Mouse (Mus musculus) yolk sac, embryonic 10.5 days (tissue): ENCODE results near the gene Camkmt.
A peak's percentile ranks its signal among the peaks of the same experiment; 100 is the strongest.

ENCODE experiments used
- DNase-seq: peaks from one replicate; pipeline ENCODE4 v3.0.0-alpha.2; 2017; ENCODE audit warnings: low spot score

Gene Camkmt

GRCm38 (mm10) chr17:85461577-85461976 lies 371.2 kb downstream of the Camkmt start:
- no peak for DNase-seq

- no peak for DNase-seq
Measured at GRCm38 (mm10) chr17:85463497-85464392, 373.4 kb downstream of the Camkmt start.

- DNase-seq: no peak
Measured at GRCm38 (mm10) chr17:85464466-85465411, 374.4 kb downstream of the Camkmt start.

GRCm38 (mm10) chr17:85469776-85470175 lies 379.4 kb downstream of the Camkmt start:
- DNase-seq: no peak

- no peak for DNase-seq
Measured at GRCm38 (mm10) chr17:85472687-85473202, 382.4 kb downstream of the Camkmt start.

GRCm38 (mm10) chr17:85473217-85473616 lies 382.9 kb downstream of the Camkmt start:
- no peak for DNase-seq

GRCm38 (mm10) chr17:85473881-85474280 lies 383.5 kb downstream of the Camkmt start:
- no peak for DNase-seq

- DNase-seq: no peak
Measured at GRCm38 (mm10) chr17:85481241-85481640, 390.9 kb downstream of the Camkmt start.

- no peak for DNase-seq
Measured at GRCm38 (mm10) chr17:85483086-85483485, 392.7 kb downstream of the Camkmt start.

- peak; percentile 31 for DNase-seq
Measured at GRCm38 (mm10) chr17:85484015-85484414, 393.7 kb downstream of the Camkmt start.

- no peak for DNase-seq
Measured at GRCm38 (mm10) chr17:85484526-85484925, 394.2 kb downstream of the Camkmt start.

- no peak for DNase-seq
Measured at GRCm38 (mm10) chr17:85485065-85485945, 395.0 kb downstream of the Camkmt start.

GRCm38 (mm10) chr17:85485946-85486533 lies 395.7 kb downstream of the Camkmt start:
- no peak for DNase-seq

- no peak for DNase-seq
Measured at GRCm38 (mm10) chr17:85486585-85487480, 396.5 kb downstream of the Camkmt start.

- no peak for DNase-seq
Measured at GRCm38 (mm10) chr17:85487531-85487930, 397.2 kb downstream of the Camkmt start.

- no peak for DNase-seq
Measured at GRCm38 (mm10) chr17:85488601-85489487, 398.5 kb downstream of the Camkmt start.

GRCm38 (mm10) chr17:85489488-85489980 lies 399.2 kb downstream of the Camkmt start:
- no peak for DNase-seq

GRCm38 (mm10) chr17:85491491-85491890 lies 401.1 kb downstream of the Camkmt start:
- DNase-seq: no peak

GRCm38 (mm10) chr17:85493521-85493920 lies 403.2 kb downstream of the Camkmt start:
- no peak for DNase-seq
